ENCODE assay signal across 20 mouse cellular contexts in the genomic region with DNA sequence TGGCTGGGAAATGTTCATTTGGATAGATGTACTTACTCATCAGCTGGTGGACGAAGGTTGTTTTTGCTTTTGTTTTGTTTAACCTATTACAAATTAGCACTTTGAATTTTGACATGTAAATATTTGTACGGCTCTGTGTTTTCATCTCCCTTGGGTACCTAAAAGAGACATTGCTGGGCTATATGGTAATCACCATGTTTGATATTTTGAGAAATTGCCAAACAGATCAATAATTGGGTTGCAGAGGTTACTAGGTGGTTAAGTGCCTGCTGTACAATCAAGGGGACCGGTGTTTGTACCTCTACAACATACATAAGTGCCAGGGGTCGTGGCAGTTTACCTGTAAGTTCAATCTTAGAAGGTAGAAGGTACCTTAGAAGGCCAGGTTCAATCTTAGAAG. TPM values are rescaled to one million over a fixed set of nuclear protein-coding genes. Genes with fewer than 3 reads are reported as not detected.
A peak's percentile ranks its signal among the peaks of the same experiment; 100 is the strongest.
DNase-seq lines count a peak whose midpoint lies in the region; ATAC-seq and TF ChIP-seq lines count a peak whose summit lies in the region.
"Had no signal": no experiment of that assay in that cellular context is flagged by ENCODE, and none has a peak within 500 bp of the region (broad histone marks: within the 10 kb centered on the region; RNA-seq: fewer than 3 reads in every experiment).

No protein-coding gene starts in this region.

- peak; percentile 69 for DNase-seq in liver, adult 2 months (ENCODE audit: extremely low read depth, low read depth, low spot score)
- no peak for DNase-seq in liver
- DNase-seq in liver, postnatal 0 days = no peak
- DNase-seq: adrenal gland, adult 2 months; adrenal gland, adult 8-10 months; adrenal gland, postnatal 10 days; adrenal gland, postnatal 14 days; adrenal gland, postnatal 25 days; adrenal gland, postnatal 36 days; B cell, adult 2 months; cerebellum, adult 11 months; cerebellum, adult 11-12 months; cerebellum, adult 18-20 months had no signal

- TF ChIP-seq EP300 in liver, postnatal 0 days (IDR thresholded peaks at IDR 0.05; ENCODE audit: low read depth) = no peak

- 18% methylated on average over 4 of the region's 4 CpGs for WGBS in liver, adult 2 months
- 50% methylated on average over 4 of the region's 4 CpGs for WGBS in liver, postnatal 0 days (ENCODE audit: insufficient replicate concordance)
- WGBS in liver, embryonic 12.5 days (ENCODE audit: insufficient replicate concordance) = 62% methylated on average over 4 of the region's 4 CpGs

- peaks cover 46% of the 10 kb centered on the region for H3K4me1 ChIP-seq in liver, adult 2 months (ENCODE audit: control insufficient read depth, insufficient read depth, low read length)
- peaks cover 17% of the 10 kb centered on the region for H3K4me1 ChIP-seq in liver, postnatal 0 days (ENCODE audit: insufficient read depth)
- H3K4me1 ChIP-seq in liver, embryonic 12.5 days = peaks cover 9% of the 10 kb centered on the region; the same call in 1 of the 2 replicates

- H3K79me2 ChIP-seq in liver, adult 2 months (ENCODE audit: control insufficient read depth, insufficient read depth, low read length) = peaks cover 11% of the 10 kb centered on the region; the same call in 1 of the 2 replicates

- peak overlapping the region; percentile 48 for H3K27ac ChIP-seq in liver, adult 2 months (replicated peaks; ENCODE audit: insufficient read depth, low read depth, low read length)
- no peak overlapping the region for H3K27ac ChIP-seq in liver, postnatal 0 days (ENCODE audit: low read depth)
- H3K27ac ChIP-seq in liver, embryonic 12.5 days = no peak overlapping the region

- no peaks in the 10 kb centered on the region for H3K36me3 ChIP-seq in liver, adult 2 months (ENCODE audit: control insufficient read depth, insufficient read depth, low read length)
- no peaks in the 10 kb centered on the region for H3K36me3 ChIP-seq in liver, postnatal 0 days (replicated peaks; ENCODE audit: insufficient read depth, low read length)
- H3K36me3 ChIP-seq in liver, embryonic 12.5 days = no peaks in the 10 kb centered on the region
- H3K36me3 ChIP-seq: G1E had no signal

- peak; percentile 58 for ATAC-seq in liver, postnatal 0 days
- no peak for ATAC-seq in liver, embryonic 12.5 days
- ATAC-seq: activated CD4-positive, CD25-positive, alpha-beta regulatory T cell, adult 4 months; CD4-positive, CD25-positive, alpha-beta regulatory T cell, adult 4 months; Patski had no signal

- H3K9me3 ChIP-seq in liver, postnatal 0 days (ENCODE audit: low read length) = no peaks in the 10 kb centered on the region
- no peaks in the 10 kb centered on the region for H3K9me3 ChIP-seq in liver, embryonic 12.5 days (replicated peaks)

- no peak overlapping the region for H3K4me2 ChIP-seq in liver, postnatal 0 days (ENCODE audit: low read depth, low read length)
- H3K4me2 ChIP-seq in liver, embryonic 12.5 days = no peak overlapping the region

- no peak overlapping the region for H3K9ac ChIP-seq in liver, adult 2 months (ENCODE audit: low read depth, low read length)
- H3K9ac ChIP-seq in liver, postnatal 0 days (replicated peaks) = no peak overlapping the region
- no peak overlapping the region for H3K9ac ChIP-seq in liver, embryonic 12.5 days

- TF ChIP-seq POLR2A in liver, adult 2 months (IDR thresholded peaks at IDR 0.05; ENCODE audit: extremely low read depth, insufficient read depth, low read length) = no peak

- H3K27me3 ChIP-seq in liver, adult 2 months (ENCODE audit: control insufficient read depth, insufficient read depth, low read length) = no peaks in the 10 kb centered on the region
- no peaks in the 10 kb centered on the region for H3K27me3 ChIP-seq in liver, postnatal 0 days (ENCODE audit: insufficient read depth, low read length)
- H3K27me3 ChIP-seq in liver, embryonic 12.5 days (replicated peaks) = no peaks in the 10 kb centered on the region
- H3K27me3 ChIP-seq: CH12.LX, Patski had no signal

- no peak for TF ChIP-seq CTCF in liver, adult 2 months (IDR thresholded peaks at IDR 0.05; ENCODE audit: low read depth, low read length)
- no peak for TF ChIP-seq CTCF in liver, postnatal 0 days (IDR thresholded peaks at IDR 0.05; ENCODE audit: low read depth)

- no peak overlapping the region for H3K4me3 ChIP-seq in liver, adult 2 months (ENCODE audit: insufficient read depth, low read depth, low read length)
- no peak overlapping the region for H3K4me3 ChIP-seq in liver, postnatal 0 days (ENCODE audit: low read depth, low read length)
- H3K4me3 ChIP-seq in liver, embryonic 12.5 days = no peak overlapping the region

RNA-seq across cellular contexts. Expression of gene Parva, which starts 19.2 kb away (rescaled TPM):
- total RNA-seq in liver, adult 2 months (2014; rRNA removed) = 18.8 and 24.4 TPM in 2 replicates
- 27.2 and 34.5 TPM in 2 replicates for polyA plus RNA-seq in liver, adult 2 months (2012; rRNA removed)
- polyA plus RNA-seq in liver, postnatal 0 days (2015; fragmentation: Nextera tagmentation; extraction: Ambion mirVana) = 8.0 and 8.6 TPM in 2 replicates
- 13.2 and 13.6 TPM in 2 replicates for polyA plus RNA-seq in liver, embryonic 12.5 days (2016; fragmentation: Nextera tagmentation; extraction: Ambion mirVana)
- total RNA-seq: MEL had no signal
- polyA plus RNA-seq: activated CD4-positive, CD25-positive, alpha-beta regulatory T cell, adult 4 months; CD4-positive, CD25-positive, alpha-beta regulatory T cell, adult 4 months; G1E had no signal
